Mouse (Mus musculus): ENCODE measurements around the gene Cdkn2aipnl.

DNA sequence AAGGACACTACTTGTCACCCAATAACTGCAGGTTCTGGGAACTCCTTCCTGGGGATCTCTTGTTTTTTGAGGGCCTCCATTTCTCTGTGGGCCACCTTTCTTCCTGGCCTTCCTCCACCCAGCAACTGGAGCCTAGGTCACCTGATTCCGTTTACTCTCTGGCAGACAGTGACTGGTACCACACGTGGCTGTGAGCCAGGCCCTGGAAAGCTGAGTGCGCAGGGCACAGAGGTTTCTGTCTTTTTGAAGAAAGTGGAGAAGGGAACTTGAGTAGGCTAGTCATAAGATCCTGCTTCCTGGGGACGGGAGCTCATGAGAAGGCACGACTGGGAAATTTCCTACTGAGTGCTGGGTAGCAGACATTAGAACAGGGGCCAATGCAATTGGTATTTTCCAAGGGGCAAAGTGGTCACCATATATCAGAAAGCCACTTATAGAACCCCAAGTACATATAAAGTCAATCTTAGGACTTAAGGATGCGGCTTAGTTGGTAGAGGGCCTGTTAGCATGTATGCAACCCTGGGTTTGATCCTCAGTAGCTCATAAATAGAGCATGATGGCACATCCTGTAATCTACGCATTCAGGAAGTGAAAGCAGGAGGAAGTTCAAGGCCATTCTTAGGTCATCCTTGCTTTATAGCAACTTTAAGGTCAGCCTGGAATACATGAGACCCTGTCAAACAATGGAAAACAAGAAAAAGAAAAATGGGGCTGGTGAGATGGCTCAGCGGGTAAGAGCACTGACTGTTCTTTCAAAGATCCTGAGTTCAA lies 45.9 kb upstream of the Cdkn2aipnl start:
- TF ChIP-seq CTCF (IDR thresholded peaks at IDR 0.05; ENCODE audit: control insufficient read depth, insufficient read depth, insufficient read length) (no peak), CEBPB (IDR thresholded peaks at IDR 0.05; ENCODE audit: low read depth) (no peak), USF1 (IDR thresholded peaks at IDR 0.05; ENCODE audit: low read depth) (no peak), MAX (IDR thresholded peaks at IDR 0.05) (no peak), MYOG (IDR thresholded peaks at IDR 0.05; ENCODE audit: control insufficient read depth, extremely low read depth, insufficient read length) (no peak), MYOD1 (IDR thresholded peaks at IDR 0.05; ENCODE audit: control insufficient read depth, insufficient read length, low read depth) (no peak)

Data from C2C12 (cell line).